Mouse (Mus musculus) olfactory bulb, adult 2 months (tissue): Measurements from ENCODE around the gene Vmn1r85. TPM values are rescaled to one million over a fixed set of nuclear protein-coding genes. Genes with fewer than 3 reads are reported as not detected.

Experiments
- H3K27ac ChIP-seq: fragments of 200-500 bp; 2 replicates; pipeline ENCODE4 v1.5.1; 2012; ENCODE audit warnings: low read depth, low read length; ENCODE audit not compliant: insufficient read depth
- H3K4me1 ChIP-seq: fragments of 200-500 bp; 2 replicates; pipeline ENCODE4 v1.6.1; 2012; ENCODE audit warnings: low read length; ENCODE audit not compliant: control insufficient read depth, insufficient read depth
- H3K4me3 ChIP-seq: fragments of 200-500 bp; 2 replicates; pipeline ENCODE4 v1.5.1; 2012; ENCODE audit warnings: mild to moderate bottlenecking, low read depth, low read length, moderate library complexity; ENCODE audit not compliant: insufficient read depth
- CTCF ChIP-seq: fragments of 200-500 bp; IDR thresholded peaks from 2 replicates; pipeline ENCODE4 v1.5.1; 2012; ENCODE audit warnings: low read depth, mild to moderate bottlenecking, low read length, moderate library complexity; ENCODE audit not compliant: insufficient read depth
- POLR2A ChIP-seq: fragments of 200-500 bp; IDR thresholded peaks from 2 replicates; pipeline ENCODE4 v1.6.1; 2012; ENCODE audit warnings: mild to moderate bottlenecking, low read depth, low read length, moderate library complexity; ENCODE audit not compliant: insufficient read depth
- WGBS: fragments of 180-500 bp; shearing (Covaris S2); methylation state at CpG from one replicate; pipeline ENCODE4 v1.1.7; 2018; 5-methylcytosine and 5-hydroxymethylcytosine counted together
- polyA plus RNA-seq: library from polyadenylated mRNA; stranded (reverse); fragments of >200 nt; gene quantifications from 2 replicates; pipeline ENCODE4 v1.2.4, GENCODE M21; 2012; ENCODE audit warnings: low replicate concordance; ENCODE audit not compliant: missing spikeins, insufficient read depth, insufficient read length

Vmn1r85 gene
- polyA plus RNA-seq, 1 experiment = not detected

- H3K4me3 ChIP-seq = no peak overlapping the region
- 84% methylated on average over 1 of the region's 1 CpGs for WGBS
- TF ChIP-seq POLR2A (no peak), CTCF (no peak)
- H3K27ac ChIP-seq = no peak overlapping the region
- H3K4me1 ChIP-seq = peaks cover 19% of the 10 kb centered on the region
These were observed 53.7 kb downstream of the Vmn1r85 start for GRCm38 (mm10) chr7:13041256-13041655.

- Histone ChIP-seq H3K4me1 (peaks cover 26% of the 10 kb centered on the region), H3K4me3 (peak overlapping the region; percentile 80; the same call in 1 of the 2 replicates), H3K27ac (no peak overlapping the region)
- 54% methylated on average over 1 of the region's 1 CpGs for WGBS
- TF ChIP-seq CTCF (no peak), POLR2A (no peak)
These were observed 55.8 kb downstream of the Vmn1r85 start for GRCm38 (mm10) chr7:13039181-13039580.

- WGBS = 11% methylated on average over 15 of the region's 15 CpGs
- peak overlapping the region; percentile 87 for H3K27ac ChIP-seq
- TF ChIP-seq POLR2A = no peak
- TF ChIP-seq CTCF = no peak
- H3K4me3 ChIP-seq = peak overlapping the region; percentile 80
- H3K4me1 ChIP-seq = peaks cover 23% of the 10 kb centered on the region
These were observed 56.3 kb downstream of the Vmn1r85 start for GRCm38 (mm10) chr7:13038621-13039169.

GRCm38 (mm10) chr7:13037901-13038555 lies 56.9 kb downstream of the Vmn1r85 start, which contains the start of gene Ube2m:
Ube2m (minus strand) TSS chr7:13038275.
- Histone ChIP-seq H3K4me1 (peaks cover 17% of the 10 kb centered on the region), H3K4me3 (peak within 1 kb of the TSS; percentile 80), H3K27ac (peak within 1 kb of the TSS; percentile 98)
- TF ChIP-seq POLR2A (peak; percentile 96), CTCF (no peak)
- 1% methylated on average over 65 of the region's 65 CpGs for WGBS

- TF ChIP-seq POLR2A (no peak), CTCF (no peak)
- WGBS = under 1% methylated on average over 31 of the region's 33 CpGs
- Histone ChIP-seq H3K4me3 (peak overlapping the region; percentile 80), H3K27ac (peak overlapping the region; percentile 60), H3K4me1 (peaks cover 17% of the 10 kb centered on the region)
These were observed 57.6 kb downstream of the Vmn1r85 start for GRCm38 (mm10) chr7:13037366-13037765.

GRCm38 (mm10) chr7:13036806-13037205 lies 58.2 kb downstream of the Vmn1r85 start:
- 38% methylated on average over 4 of the region's 4 CpGs for WGBS

GRCm38 (mm10) chr7:13035211-13035855 lies 59.6 kb downstream of the Vmn1r85 start:
- Histone ChIP-seq H3K4me1 (peaks cover 17% of the 10 kb centered on the region), H3K27ac (no peak overlapping the region), H3K4me3 (no peak overlapping the region)
- TF ChIP-seq CTCF = no peak
- no peak for TF ChIP-seq POLR2A
- 68% methylated on average over 17 of the region's 17 CpGs for WGBS

More at GRCm38 (mm10) chr7:13036806-13037205, 58.2 kb downstream of the Vmn1r85 start:
- Histone ChIP-seq H3K27ac (peak overlapping the region; percentile 60; the same call in 1 of the 2 replicates), H3K4me1 (peaks cover 17% of the 10 kb centered on the region), H3K4me3 (peak overlapping the region; percentile 80)
- TF ChIP-seq CTCF (no peak), POLR2A (no peak)

- Histone ChIP-seq H3K4me3 (peak within 1 kb of the TSS; percentile 88), H3K27ac (peak within 1 kb of the TSS; percentile 87), H3K4me1 (peaks cover 17% of the 10 kb centered on the region)
- WGBS = under 1% methylated on average over 45 of the region's 45 CpGs
- TF ChIP-seq CTCF = no peak
- peak; percentile 72 for TF ChIP-seq POLR2A
These were observed 60.6 kb downstream of the Vmn1r85 start, which contains the start of gene Chmp2a for GRCm38 (mm10) chr7:13034148-13034977. Chmp2a (minus strand) TSS chr7:13034807.
